Mouse (Mus musculus) heart, embryonic 15.5 days (tissue): ENCODE results near the gene Btbd19. TPM values are rescaled to one million over a fixed set of nuclear protein-coding genes. Genes with fewer than 3 reads are reported as not detected.

Experiments
- ATAC-seq: fragments of 200-750 bp; cut with Nextera tagmentation; replicated peaks from 2 replicates; pipeline ENCODE4 v1.8.0; 2017; ENCODE audit warnings: low read depth, moderate TSS enrichment; ENCODE audit not compliant: insufficient number of reproducible peaks, insufficient read depth, low FRiP score
- H3K27ac ChIP-seq: fragments of 300-500 bp; sonication (generic); 2 replicates; pipeline ENCODE4 v1.5.1; 2015; ENCODE audit warnings: mild to moderate bottlenecking, inconsistent platforms
- H3K27me3 ChIP-seq: fragments of 300-500 bp; sonication (generic); 2 replicates; pipeline ENCODE4 v1.6.1; 2015; ENCODE audit warnings: inconsistent platforms
- H3K36me3 ChIP-seq: fragments of 300-500 bp; sonication (generic); 2 replicates; pipeline ENCODE4 v1.6.1; 2015; ENCODE audit warnings: mild to moderate bottlenecking, inconsistent platforms
- H3K4me1 ChIP-seq: fragments of 300-500 bp; sonication (generic); replicated peaks from 2 replicates; pipeline ENCODE4 v1.6.1; 2015; ENCODE audit warnings: inconsistent platforms
- H3K4me2 ChIP-seq: fragments of 300-500 bp; sonication (generic); 2 replicates; pipeline ENCODE4 v1.6.1; 2015; ENCODE audit warnings: inconsistent platforms, mild to moderate bottlenecking, moderate library complexity
- H3K4me3 ChIP-seq: fragments of 300-500 bp; sonication (generic); 2 replicates; pipeline ENCODE4 v1.5.1; 2015; ENCODE audit warnings: mild to moderate bottlenecking, inconsistent platforms
- H3K9ac ChIP-seq: fragments of 300-500 bp; sonication (generic); 2 replicates; pipeline ENCODE4 v1.6.1; 2015; ENCODE audit warnings: mild to moderate bottlenecking, inconsistent platforms
- H3K9me3 ChIP-seq: fragments of 300-500 bp; sonication (generic); replicated peaks from 2 replicates; pipeline ENCODE4 v1.6.1; 2016; ENCODE audit warnings: inconsistent platforms
- WGBS: fragments of 180-500 bp; shearing (Covaris S2); methylation state at CpG from one replicate; pipeline ENCODE4 v1.1.7; 2015; ENCODE audit warnings: mixed read lengths; 5-methylcytosine and 5-hydroxymethylcytosine counted together
- microRNA-seq: library from miRNA; unstranded; fragments of <30 nt; microRNA quantifications from one replicate; pipeline ENCODE4, GENCODE M21; 2016
- polyA plus RNA-seq: library from polyadenylated mRNA; unstranded; fragments of >200 nt; fragmentation: Nextera tagmentation; extraction: Ambion mirVana; gene quantifications from 2 replicates; pipeline ENCODE4 v1.2.1, GENCODE M21; 2015

Btbd19 gene
- polyA plus RNA-seq, 1 experiment from 2014 or later, result 2.3 TPM

DNA sequence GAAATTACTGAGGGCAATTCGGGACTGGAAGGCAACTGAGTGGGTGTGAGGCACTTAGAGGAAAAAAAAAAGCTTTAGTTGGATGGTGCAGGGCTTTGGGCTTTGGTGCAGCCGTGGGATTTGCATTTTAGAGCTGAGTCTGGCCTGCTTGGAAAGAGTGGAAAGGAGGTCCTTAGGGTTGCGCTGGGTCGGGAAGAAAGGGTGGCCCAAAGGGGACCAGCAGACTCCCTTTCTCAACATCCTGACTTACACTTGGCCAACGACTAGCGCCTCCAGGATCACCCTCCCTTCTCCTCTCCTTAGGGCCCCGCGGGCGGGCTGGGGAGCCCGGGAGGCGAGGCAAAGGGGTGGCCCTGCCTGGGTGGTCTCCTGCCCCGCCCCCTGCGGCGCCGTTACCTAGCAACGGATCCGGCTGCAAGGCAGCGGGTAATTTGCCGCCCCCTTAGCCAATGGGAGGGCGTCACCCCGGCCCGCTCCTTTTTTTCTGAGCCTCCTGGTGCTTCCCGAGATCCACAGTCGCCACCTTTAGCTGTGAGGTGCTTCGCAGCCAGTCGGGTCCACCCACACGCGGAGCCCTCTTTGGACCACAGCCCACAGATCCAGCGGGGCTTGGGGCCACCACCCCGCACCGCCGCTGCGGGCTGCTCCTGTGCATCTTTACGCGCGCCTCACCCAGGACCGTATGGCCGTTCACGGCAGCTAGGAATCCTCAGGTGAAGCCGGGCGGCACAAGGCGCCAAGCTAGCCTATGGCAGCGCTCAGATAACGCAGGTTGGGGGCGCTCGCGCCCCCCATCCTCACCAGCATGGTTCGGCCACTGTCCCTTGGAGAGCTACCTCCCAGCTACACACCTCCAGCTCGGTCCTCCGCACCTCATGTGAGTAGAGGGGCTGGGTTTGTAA, 29.7 kb downstream of the Btbd19 start, which contains the start of gene Ptch2:
TSS of gene Ptch2 (plus strand) at position 525 of the 902 bp plus-strand sequence.
- H3K27ac ChIP-seq, result peak within 1 kb of the TSS; percentile 67

DNA sequence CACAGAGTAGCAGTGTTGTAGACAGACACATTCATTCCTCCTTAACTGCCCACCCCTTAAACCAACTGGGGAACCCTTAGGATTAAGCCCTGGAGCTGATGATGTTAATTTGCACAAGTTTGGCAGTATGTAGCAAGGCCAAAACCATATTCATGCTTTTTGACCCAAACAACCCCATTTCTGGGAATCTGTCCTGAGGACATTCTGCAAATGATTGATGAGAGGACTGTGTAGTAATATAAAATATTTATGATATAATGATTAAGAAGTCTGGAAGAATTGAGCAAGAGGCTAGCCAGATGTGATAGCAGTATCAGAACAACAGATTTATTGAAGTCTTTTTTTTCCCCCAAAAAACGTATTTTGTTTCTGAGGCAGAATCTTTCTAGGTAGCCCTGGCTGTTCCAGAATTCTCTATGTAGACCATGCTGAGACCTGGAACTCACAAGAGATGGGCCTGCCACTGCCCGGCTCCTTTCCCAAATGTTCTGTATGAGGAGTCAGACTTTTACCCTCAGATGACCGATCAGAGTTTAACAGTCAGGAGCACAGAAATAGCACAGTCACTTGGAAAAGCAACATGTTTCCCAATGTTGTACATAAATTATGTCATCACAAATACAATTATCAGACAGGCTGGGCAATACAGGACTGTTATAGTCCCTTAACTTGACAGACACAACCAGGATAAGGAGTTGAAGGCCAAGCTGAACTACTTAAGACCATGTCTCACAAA, 30.7 kb downstream of the Btbd19 start:
- Histone ChIP-seq H3K27me3 (0 out of 2 replicates have a peak, but pooled peaks cover 5% of the 10 kb centered on the region), H3K9me3 (no peaks in the 10 kb centered on the region), H3K4me1 (peaks cover 18% of the 10 kb centered on the region), H3K36me3 (no peaks in the 10 kb centered on the region), H3K9ac (no peak overlapping the region), H3K4me2 (no peak overlapping the region), H3K27ac (no peak overlapping the region), H3K4me3 (no peak overlapping the region)
- no peak for ATAC-seq
- WGBS, result 73% methylated on average over 3 of the region's 3 CpGs

More for the DNA sequence above, 29.7 kb downstream of the Btbd19 start, which contains the start of gene Ptch2:
- 1% methylated on average over 49 of the region's 50 CpGs for WGBS
- ATAC-seq, result peak; percentile 71; the same call in 1 of the 2 replicates
- Histone ChIP-seq H3K9me3 (no peaks in the 10 kb centered on the region), H3K36me3 (no peaks in the 10 kb centered on the region), H3K4me3 (peak within 1 kb of the TSS; percentile 60), H3K4me1 (peaks cover 18% of the 10 kb centered on the region), H3K4me2 (peak within 1 kb of the TSS; percentile 94), H3K9ac (peak within 1 kb of the TSS; percentile 54), H3K27me3 (0 out of 2 replicates have a peak, but pooled peaks cover 5% of the 10 kb centered on the region)

DNA sequence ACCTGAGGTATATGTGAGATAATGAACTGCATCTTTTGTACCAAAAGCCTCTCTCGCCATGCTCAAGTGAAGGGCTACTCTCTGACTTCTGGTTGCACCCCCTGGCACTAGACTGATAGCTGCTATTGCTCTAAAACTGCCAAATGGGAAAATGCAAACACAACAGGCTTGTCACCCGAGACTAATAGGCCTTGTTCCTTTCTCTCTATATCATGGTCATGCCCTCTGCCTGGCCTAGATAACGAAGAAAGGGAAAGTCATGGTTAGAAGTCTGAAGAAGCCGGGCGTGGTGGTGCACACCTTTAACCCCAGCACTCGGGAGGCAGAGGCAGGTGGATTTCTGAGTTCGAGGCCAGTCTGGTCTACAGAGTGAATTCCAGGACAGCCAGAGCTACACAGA, 34.9 kb downstream of the Btbd19 start:
- no peak overlapping the region for H3K4me3 ChIP-seq
- H3K4me2 ChIP-seq, result no peak overlapping the region
- H3K27ac ChIP-seq, result no peak overlapping the region
- H3K27me3 ChIP-seq, result 0 out of 2 replicates have a peak, but pooled peaks cover 2% of the 10 kb centered on the region
- no peak overlapping the region for H3K9ac ChIP-seq
- peaks cover under 1% of the 10 kb centered on the region for H3K4me1 ChIP-seq
- WGBS, result 80% methylated on average over 7 of the region's 7 CpGs
- no peak for ATAC-seq
- H3K36me3 ChIP-seq, result peaks cover 10% of the 10 kb centered on the region
- H3K9me3 ChIP-seq, result no peaks in the 10 kb centered on the region

DNA sequence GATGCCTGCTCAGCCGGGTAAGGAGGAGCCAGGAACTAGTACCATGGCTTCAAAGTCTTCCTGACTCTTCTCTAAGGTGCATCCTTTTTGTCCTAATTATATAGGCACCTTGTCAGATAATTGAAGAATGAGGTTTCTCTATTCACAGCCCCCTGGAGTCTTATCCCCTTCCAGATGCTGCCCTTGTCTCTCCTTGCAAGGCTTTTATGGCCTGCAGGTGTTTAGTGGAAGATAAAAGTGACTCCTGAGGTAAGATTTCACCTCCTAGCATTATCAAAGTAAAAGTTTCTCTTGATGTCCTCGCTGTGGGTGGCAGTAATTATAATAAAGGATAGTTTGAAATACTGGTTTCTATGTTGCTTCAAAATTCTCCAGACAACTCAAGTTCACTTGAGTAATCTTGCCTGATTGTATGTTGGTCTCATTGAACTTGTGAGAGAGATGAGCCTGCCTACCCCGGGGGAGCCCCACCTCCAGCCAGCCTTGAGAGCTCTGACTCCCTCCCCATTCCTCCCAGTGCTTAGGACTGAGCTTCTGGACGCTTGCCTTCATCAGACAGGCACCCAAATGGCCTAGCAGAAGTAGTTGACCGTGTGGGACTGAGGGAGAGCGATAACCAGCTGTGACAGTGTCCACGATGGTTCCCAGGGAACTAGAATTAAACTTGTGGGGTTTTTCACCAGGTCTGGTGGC, 37.4 kb downstream of the Btbd19 start:
- Histone ChIP-seq H3K27ac (no peak overlapping the region), H3K9me3 (no peaks in the 10 kb centered on the region), H3K27me3 (no peaks in the 10 kb centered on the region), H3K4me2 (no peak overlapping the region), H3K9ac (no peak overlapping the region), H3K4me1 (no peaks in the 10 kb centered on the region), H3K36me3 (peaks cover 10% of the 10 kb centered on the region), H3K4me3 (no peak overlapping the region)
- WGBS, result 76% methylated on average over 7 of the region's 7 CpGs
- no peak for ATAC-seq

DNA sequence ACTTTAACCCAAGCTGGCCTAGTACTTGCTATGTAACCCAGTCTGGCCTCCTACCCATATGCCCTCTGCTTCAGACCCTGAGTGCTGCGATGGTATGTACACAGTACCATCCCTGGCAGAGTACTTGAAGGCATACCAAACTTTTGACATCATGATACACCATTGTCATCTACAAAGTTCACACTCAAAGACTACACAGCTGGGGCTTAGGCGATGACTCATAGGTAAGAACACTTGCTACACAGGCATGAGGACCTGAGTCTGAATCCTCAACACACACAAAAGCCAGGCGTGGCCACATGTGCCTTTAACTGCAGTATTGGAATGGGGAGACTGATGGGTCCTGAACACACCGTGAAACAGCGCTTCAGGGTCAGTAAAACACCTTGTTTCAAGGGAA, 54.3 kb downstream of the Btbd19 start:
- no peak overlapping the region for H3K27ac ChIP-seq
- no peak overlapping the region for H3K4me3 ChIP-seq
- H3K9me3 ChIP-seq, result no peaks in the 10 kb centered on the region
- H3K4me2 ChIP-seq, result no peak overlapping the region
- no peaks in the 10 kb centered on the region for H3K27me3 ChIP-seq
- no peaks in the 10 kb centered on the region; the same call in 1 of the 2 replicates for H3K4me1 ChIP-seq
- 84% methylated on average over 5 of the region's 5 CpGs for WGBS
- peaks cover 16% of the 10 kb centered on the region for H3K36me3 ChIP-seq
- no peak overlapping the region for H3K9ac ChIP-seq
- ATAC-seq, result no peak

DNA sequence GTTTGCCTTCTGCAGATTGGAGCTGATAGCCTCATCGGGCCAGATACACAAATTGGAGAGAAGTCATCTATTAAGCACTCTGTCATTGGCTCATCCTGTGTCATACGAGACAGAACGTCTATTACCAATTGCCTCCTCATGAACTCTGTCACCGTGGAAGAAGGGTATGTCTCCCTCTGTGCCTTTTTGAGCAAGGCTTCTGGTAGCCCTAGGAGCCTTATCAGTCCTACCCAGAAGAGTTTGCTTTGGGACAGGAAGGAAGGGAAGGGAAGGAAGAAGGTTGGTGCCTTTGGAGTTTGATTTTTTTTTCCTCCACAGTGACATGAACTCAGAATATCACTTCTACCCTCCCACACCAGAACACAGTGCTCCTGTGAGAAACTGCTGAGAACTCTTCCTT, 54.9 kb downstream of the Btbd19 start:
- peaks cover 18% of the 10 kb centered on the region for H3K36me3 ChIP-seq
- no peak for ATAC-seq

DNA sequence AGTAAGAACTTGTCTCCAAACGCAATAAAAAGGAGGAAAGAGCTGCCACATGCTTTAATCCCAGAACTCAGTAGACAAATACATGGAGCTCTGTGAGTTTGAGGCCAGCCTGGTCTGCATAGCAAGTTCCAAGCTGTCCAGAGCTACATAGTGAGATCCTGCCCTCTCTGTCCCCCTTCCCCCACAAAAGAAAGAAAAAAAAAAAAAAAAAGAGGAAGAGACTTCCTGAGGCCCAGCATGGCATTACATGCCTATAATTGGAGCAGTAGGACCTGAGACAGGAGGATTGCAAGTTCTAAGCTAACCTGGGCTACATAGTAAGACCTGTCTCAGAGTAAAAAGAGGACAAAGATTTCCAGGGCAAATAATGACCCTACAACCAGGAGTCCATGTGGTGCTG, 55.9 kb downstream of the Btbd19 start:
- WGBS, result 86% methylated on average over 1 of the region's 1 CpGs
- Histone ChIP-seq H3K4me3 (no peak overlapping the region), H3K9me3 (no peaks in the 10 kb centered on the region), H3K4me1 (no peaks in the 10 kb centered on the region; the same call in 1 of the 2 replicates), H3K27me3 (no peaks in the 10 kb centered on the region), H3K4me2 (no peak overlapping the region), H3K9ac (no peak overlapping the region), H3K36me3 (peaks cover 22% of the 10 kb centered on the region), H3K27ac (no peak overlapping the region)
- no peak for ATAC-seq

More for the DNA sequence above, 54.9 kb downstream of the Btbd19 start:
- WGBS, result 68% methylated on average over 4 of the region's 4 CpGs
- Histone ChIP-seq H3K4me2 (no peak overlapping the region), H3K27me3 (no peaks in the 10 kb centered on the region), H3K27ac (no peak overlapping the region), H3K4me1 (no peaks in the 10 kb centered on the region; the same call in 1 of the 2 replicates), H3K9ac (no peak overlapping the region), H3K9me3 (no peaks in the 10 kb centered on the region), H3K4me3 (no peak overlapping the region)

Small RNA genes within 50 kb of the gene (microRNA-seq; reads per million reads assigned to microRNA genes)
- gene Gm22398, result not detected

Other genes with a start within 250 kb of the Btbd19 start
- 0.42 and 0.60 TPM in 2 replicates for gene Zswim5, start 248.3 kb downstream of the Btbd19 start, polyA plus RNA-seq
- 82.5 and 92.9 TPM in 2 replicates for gene Urod, start 131.3 kb downstream of the Btbd19 start, polyA plus RNA-seq
- 5.5 and 8.3 TPM in 2 replicates for gene Hectd3, start 130.4 kb downstream of the Btbd19 start, polyA plus RNA-seq
- gene Eif2b3, start 106.3 kb downstream of the Btbd19 start, polyA plus RNA-seq, result 19.8 and 24.6 TPM in 2 replicates
- gene Ptch2, start 29.6 kb downstream of the Btbd19 start, polyA plus RNA-seq, result 1.6 and 3.1 TPM in 2 replicates
- gene Tctex1d4, start 1.1 kb upstream of the Btbd19 start, polyA plus RNA-seq, result 0.24 TPM in 1 of 2 replicates, not detected in the other
- gene Plk3, start 8.2 kb upstream of the Btbd19 start, polyA plus RNA-seq, result 1.8 and 2.5 TPM in 2 replicates
- 538 and 545 TPM in 2 replicates for gene Rps8, start 30.5 kb upstream of the Btbd19 start, polyA plus RNA-seq
- 36.4 and 39.7 TPM in 2 replicates for gene Kif2c, start 56.9 kb upstream of the Btbd19 start, polyA plus RNA-seq
- 31.1 and 34.5 TPM in 2 replicates for gene Tmem53, start 126.2 kb upstream of the Btbd19 start, polyA plus RNA-seq
- 0.64 and 0.86 TPM in 2 replicates for gene Armh1, start 126.4 kb upstream of the Btbd19 start, polyA plus RNA-seq